Mouse (Mus musculus) cerebellum, adult 2 months (tissue): ENCODE results near the gene Atp1a1.

ENCODE experiments used
- CTCF ChIP-seq: fragments of 200-500 bp; IDR thresholded peaks from 2 replicates; pipeline ENCODE4 v1.5.1; 2011; ENCODE audit warnings: low read depth, mild to moderate bottlenecking, control low read depth, low read length, moderate library complexity, borderline replicate concordance; ENCODE audit not compliant: insufficient read depth
- POLR2A ChIP-seq: fragments of 200-500 bp; IDR thresholded peaks from 2 replicates; pipeline ENCODE4 v1.6.1; 2011; ENCODE audit warnings: low read length, control low read depth, borderline replicate concordance; ENCODE audit not compliant: insufficient read depth

- TF ChIP-seq CTCF: no peak
- no peak for TF ChIP-seq POLR2A
Observed at GRCm38 (mm10) chr3:101586794-101587193, 17.7 kb downstream of the Atp1a1 start.
